Mouse (Mus musculus): Measurements from ENCODE around the gene Gm8922. TPM values are rescaled to one million over a fixed set of nuclear protein-coding genes. Genes with fewer than 3 reads are reported as not detected.
"Not testable (repeated sequence)": the region's sequence is repeated elsewhere in the genome, so short reads cannot be mapped to it uniquely, and the experiment has no call there.

The Gm8922 gene
- total RNA-seq (2022): not detected

DNA sequence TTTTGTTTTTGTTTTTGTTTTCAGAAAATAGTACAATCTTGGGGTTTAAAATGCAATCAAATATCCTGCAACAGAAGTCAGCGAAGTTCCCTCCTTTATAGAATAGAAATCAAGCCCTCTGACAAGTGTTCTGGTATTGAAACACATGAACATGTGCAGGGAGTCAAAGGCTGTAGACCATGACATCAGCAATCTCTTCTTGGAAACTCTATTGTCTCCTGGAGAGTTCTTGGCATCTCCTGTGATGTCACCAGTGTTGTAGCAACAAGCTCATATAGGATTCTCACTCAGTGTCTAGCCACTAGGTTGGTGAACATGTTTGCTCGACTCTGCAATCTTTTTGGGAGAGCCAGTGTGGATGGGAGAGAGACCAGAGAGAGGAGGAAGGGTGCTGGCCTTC lies at the start of gene Gm8922:
Gm8922 (plus strand) TSS at position 301 of the 400 bp plus-strand sequence.
- DNase-seq (ENCODE audit: low spot score in 2 of 2): not testable (repeated sequence)

Other genes with a start within 250 kb of the Gm8922 start
- gene Gm8906, start 179.3 kb upstream of the Gm8922 start, total RNA-seq (2022): not detected
- not detected for gene Gm6460, start 87.0 kb upstream of the Gm8922 start, total RNA-seq (2022)
- not detected for gene Gm8926, start 88.6 kb downstream of the Gm8922 start, total RNA-seq (2022)
- gene Gm6465, start 163.6 kb downstream of the Gm8922 start, total RNA-seq (2022): not detected
- not detected for gene 4933402N22Rik, start 236.1 kb downstream of the Gm8922 start, total RNA-seq (2022)